Mouse (Mus musculus): ENCODE results near the gene Nmral1. TPM values are rescaled to one million over a fixed set of nuclear protein-coding genes. Genes with fewer than 3 reads are reported as not detected.

Gene Nmral1
- total and polyA plus RNA-seq, 2 experiments from 2014 or later: 44.3 to 45.7 TPM

- Histone ChIP-seq H3K4me3 (ENCODE audit: low read depth, low read length) (no peak overlapping the region), H3K4me2 (ENCODE audit: low read depth) (no peak overlapping the region), H3K27me3 (ENCODE audit: insufficient read depth, low read length) (no peaks in the 10 kb centered on the region), H3K4me1 (ENCODE audit: insufficient read depth) (no peaks in the 10 kb centered on the region), H3K9me3 (ENCODE audit: low read length) (no peaks in the 10 kb centered on the region), H3K36me3 (ENCODE audit: insufficient read depth) (peaks cover 24% of the 10 kb centered on the region), H3K9ac (no peak overlapping the region), H3K27ac (ENCODE audit: low read depth, low read length) (no peak overlapping the region)
- 76% methylated on average over 2 of the region's 2 CpGs for WGBS
- no peak for TF ChIP-seq CTCF (IDR thresholded peaks at IDR 0.05; ENCODE audit: low read depth)
- no peak for ATAC-seq
- DNase-seq: no peak
These were observed 55.4 kb downstream of the Nmral1 start for GRCm38 (mm10) chr16:4663806-4664205.

DNA sequence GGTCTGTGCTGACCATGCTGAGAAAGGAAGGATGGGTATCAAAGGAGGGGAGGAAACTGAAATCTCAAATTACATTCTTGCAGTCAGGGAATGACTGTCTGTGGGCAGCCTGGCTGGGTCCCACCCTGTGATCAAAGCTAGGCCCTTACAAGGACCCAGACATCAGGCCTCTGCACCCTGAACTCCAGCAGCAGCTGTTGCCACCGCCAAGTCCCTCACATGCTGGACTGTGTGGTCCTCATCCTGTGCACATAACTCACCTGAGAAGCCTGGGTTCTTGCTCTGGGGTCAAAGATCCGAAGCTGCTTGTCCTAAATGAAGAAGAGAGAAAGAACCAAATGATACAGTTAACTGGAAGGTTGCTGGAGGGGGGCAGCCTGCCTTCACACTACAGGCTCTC lies 57.6 kb downstream of the Nmral1 start:
- no peak for ATAC-seq
- Histone ChIP-seq H3K36me3 (ENCODE audit: insufficient read depth) (peaks cover 20% of the 10 kb centered on the region), H3K4me1 (ENCODE audit: insufficient read depth) (no peaks in the 10 kb centered on the region), H3K27me3 (ENCODE audit: insufficient read depth, low read length) (no peaks in the 10 kb centered on the region), H3K4me3 (ENCODE audit: low read depth, low read length) (no peak overlapping the region), H3K9ac (no peak overlapping the region), H3K4me2 (ENCODE audit: low read depth) (no peak overlapping the region), H3K27ac (ENCODE audit: low read depth, low read length) (no peak overlapping the region), H3K9me3 (ENCODE audit: low read length) (no peaks in the 10 kb centered on the region)
- DNase-seq: no peak
- 75% methylated on average over 2 of the region's 2 CpGs for WGBS
- no peak for TF ChIP-seq CTCF (IDR thresholded peaks at IDR 0.05; ENCODE audit: low read depth)

Other genes with a start within 250 kb of the Nmral1 start
- 55.0 and 55.9 TPM in 2 replicates for gene Srl, start 177.5 kb downstream of the Nmral1 start, total RNA-seq (2014; rRNA removed)
- 18.8 and 23.4 TPM in 2 replicates for gene Srl, start 177.5 kb downstream of the Nmral1 start, polyA plus RNA-seq (2015; fragmentation: Nextera tagmentation; extraction: Ambion mirVana)
- gene Tfap4, start 159.5 kb downstream of the Nmral1 start, total RNA-seq (2014; rRNA removed): 9.1 and 10.2 TPM in 2 replicates
- gene Tfap4, start 159.5 kb downstream of the Nmral1 start, polyA plus RNA-seq (2015; fragmentation: Nextera tagmentation; extraction: Ambion mirVana): 6.4 and 8.0 TPM in 2 replicates
- gene Glis2, start 124.6 kb downstream of the Nmral1 start, total RNA-seq (2014; rRNA removed): 13.3 and 15.2 TPM in 2 replicates
- 7.1 and 11.6 TPM in 2 replicates for gene Glis2, start 124.6 kb downstream of the Nmral1 start, polyA plus RNA-seq (2015; fragmentation: Nextera tagmentation; extraction: Ambion mirVana)
- 52.2 and 54.5 TPM in 2 replicates for gene Pam16, start 94.4 kb downstream of the Nmral1 start, total RNA-seq (2014; rRNA removed)
- gene Pam16, start 94.4 kb downstream of the Nmral1 start, polyA plus RNA-seq (2015; fragmentation: Nextera tagmentation; extraction: Ambion mirVana): 138 and 161 TPM in 2 replicates
- gene Vasn, start 79.4 kb downstream of the Nmral1 start, total RNA-seq (2014; rRNA removed): 5.5 and 6.5 TPM in 2 replicates
- gene Vasn, start 79.4 kb downstream of the Nmral1 start, polyA plus RNA-seq (2015; fragmentation: Nextera tagmentation; extraction: Ambion mirVana): 3.0 and 3.6 TPM in 2 replicates
- gene Dnaja3, start 79.4 kb downstream of the Nmral1 start, total RNA-seq (2014; rRNA removed): 47.2 and 51.5 TPM in 2 replicates
- gene Dnaja3, start 79.4 kb downstream of the Nmral1 start, polyA plus RNA-seq (2015; fragmentation: Nextera tagmentation; extraction: Ambion mirVana): 37.5 and 48.6 TPM in 2 replicates
- gene Coro7, start 39.6 kb downstream of the Nmral1 start, total RNA-seq (2014; rRNA removed): 24.9 and 25.2 TPM in 2 replicates
- 23.5 and 29.3 TPM in 2 replicates for gene Coro7, start 39.6 kb downstream of the Nmral1 start, polyA plus RNA-seq (2015; fragmentation: Nextera tagmentation; extraction: Ambion mirVana)
- 54.5 and 63.7 TPM in 2 replicates for gene Hmox2, start 7.0 kb upstream of the Nmral1 start, total RNA-seq (2014; rRNA removed)
- gene Hmox2, start 7.0 kb upstream of the Nmral1 start, polyA plus RNA-seq (2015; fragmentation: Nextera tagmentation; extraction: Ambion mirVana): 88.7 and 92.5 TPM in 2 replicates
- gene Cdip1, start 70.9 kb upstream of the Nmral1 start, total RNA-seq (2014; rRNA removed): 89.5 and 99.0 TPM in 2 replicates
- gene Cdip1, start 70.9 kb upstream of the Nmral1 start, polyA plus RNA-seq (2015; fragmentation: Nextera tagmentation; extraction: Ambion mirVana): 107 and 115 TPM in 2 replicates
- not detected in 2 replicates for gene 4930562C15Rik, start 116.1 kb upstream of the Nmral1 start, total RNA-seq (2014; rRNA removed)
- 0.17 TPM in 1 of 2 replicates, not detected in the other for gene 4930562C15Rik, start 116.1 kb upstream of the Nmral1 start, polyA plus RNA-seq (2015; fragmentation: Nextera tagmentation; extraction: Ambion mirVana)
- gene Ubald1, start 161.0 kb upstream of the Nmral1 start, total RNA-seq (2014; rRNA removed): 27.7 and 37.7 TPM in 2 replicates
- gene Ubald1, start 161.0 kb upstream of the Nmral1 start, polyA plus RNA-seq (2015; fragmentation: Nextera tagmentation; extraction: Ambion mirVana): 79.2 and 80.7 TPM in 2 replicates
- gene Mgrn1, start 166.9 kb upstream of the Nmral1 start, total RNA-seq (2014; rRNA removed): 123 and 167 TPM in 2 replicates
- 96.1 and 109 TPM in 2 replicates for gene Mgrn1, start 166.9 kb upstream of the Nmral1 start, polyA plus RNA-seq (2015; fragmentation: Nextera tagmentation; extraction: Ambion mirVana)
- 36.6 and 40.0 TPM in 2 replicates for gene Nudt16l1, start 219.4 kb upstream of the Nmral1 start, total RNA-seq (2014; rRNA removed)
- gene Nudt16l1, start 219.4 kb upstream of the Nmral1 start, polyA plus RNA-seq (2015; fragmentation: Nextera tagmentation; extraction: Ambion mirVana): 133 and 140 TPM in 2 replicates
- 55.6 and 58.6 TPM in 2 replicates for gene Anks3, start 244.8 kb upstream of the Nmral1 start, total RNA-seq (2014; rRNA removed)
- 34.8 and 37.6 TPM in 2 replicates for gene Anks3, start 244.8 kb upstream of the Nmral1 start, polyA plus RNA-seq (2015; fragmentation: Nextera tagmentation; extraction: Ambion mirVana)

Data from forebrain, postnatal 0 days (tissue).